Mouse (Mus musculus) intestine, embryonic 14.5 days (tissue): Measurements from ENCODE around the gene Tshz2. TPM values are rescaled to one million over a fixed set of nuclear protein-coding genes. Genes with fewer than 3 reads are reported as not detected.

ENCODE experiments used
- ATAC-seq: fragments of 200-750 bp; cut with Nextera tagmentation; replicated peaks from 2 replicates; pipeline ENCODE4 v1.8.0; 2017; ENCODE audit warnings: low read depth, moderate number of reproducible peaks, moderate TSS enrichment, moderate library complexity; ENCODE audit not compliant: low FRiP score, low TSS enrichment
- DNase-seq: peaks from one replicate; pipeline ENCODE4 v3.0.0-alpha.2; 2018; ENCODE audit warnings: low spot score
- H3K27ac ChIP-seq: fragments of 300-500 bp; sonication (generic); 2 replicates; pipeline ENCODE4 v1.5.1; 2014; ENCODE audit warnings: low read depth, mild to moderate bottlenecking, control low read depth
- H3K27me3 ChIP-seq: fragments of 300-500 bp; sonication (generic); replicated peaks from 2 replicates; pipeline ENCODE4 v1.6.1; 2014; ENCODE audit warnings: low read length, control low read depth; ENCODE audit not compliant: control insufficient read depth, insufficient read depth
- H3K36me3 ChIP-seq: fragments of 300-500 bp; sonication (generic); 2 replicates; pipeline ENCODE4 v1.6.1; 2014; ENCODE audit warnings: low read length, control low read depth; ENCODE audit not compliant: control insufficient read depth, insufficient read depth
- H3K4me1 ChIP-seq: fragments of 300-500 bp; sonication (generic); replicated peaks from 2 replicates; pipeline ENCODE4 v1.6.1; 2014; ENCODE audit warnings: low read length, control low read depth, mixed read lengths; ENCODE audit not compliant: control insufficient read depth, insufficient read depth
- H3K4me2 ChIP-seq: fragments of 300-500 bp; sonication (generic); 2 replicates; pipeline ENCODE4 v1.6.1; 2014; ENCODE audit warnings: low read length
- H3K4me3 ChIP-seq: fragments of 300-500 bp; sonication (generic); 2 replicates; pipeline ENCODE4 v1.5.1; 2014; ENCODE audit warnings: low read depth, low read length, control low read depth, mixed read lengths
- H3K9ac ChIP-seq: fragments of 300-500 bp; sonication (generic); 2 replicates; pipeline ENCODE4 v1.6.1; 2014; ENCODE audit warnings: mild to moderate bottlenecking, low read length
- H3K9me3 ChIP-seq: fragments of 300-500 bp; sonication (generic); 2 replicates; pipeline ENCODE4 v1.6.1; 2016; ENCODE audit warnings: low read length, control low read depth; ENCODE audit not compliant: control insufficient read depth
- WGBS: fragments of 180-500 bp; shearing (Covaris S2); extraction: QIAGEN DNeasy Blood & Tissue Kit; methylation state at CpG from one replicate; pipeline ENCODE4 v1.1.7; 2014; 5-methylcytosine and 5-hydroxymethylcytosine counted together
- polyA plus RNA-seq: library from polyadenylated mRNA; unstranded; fragments of >200 nt; fragmentation: Nextera tagmentation; extraction: Ambion mirVana; gene quantifications from 2 replicates; pipeline ENCODE4 v1.2.1, GENCODE M21; 2014

Tshz2 gene
- polyA plus RNA-seq, 1 experiment from 2014 or later, result 20.3 TPM

DNA sequence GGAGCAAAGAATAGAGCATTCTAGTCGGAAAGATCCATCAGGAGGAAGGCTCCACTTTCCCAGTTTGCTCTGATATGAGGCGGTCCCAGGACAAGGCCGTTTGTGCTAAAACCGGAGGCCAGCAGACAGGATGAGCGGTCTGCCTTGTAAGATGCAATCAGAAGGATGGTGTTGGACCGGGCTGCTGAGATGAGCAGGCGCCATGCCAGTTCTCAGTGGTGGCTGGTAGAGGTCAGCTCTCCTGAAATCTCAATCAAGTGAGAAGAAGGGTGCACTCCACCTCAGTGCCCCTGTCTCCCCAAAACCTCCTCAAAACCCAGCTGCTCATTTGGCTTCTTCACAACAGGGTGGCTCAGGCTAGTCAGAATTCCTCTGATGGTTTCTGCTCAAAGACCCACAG is 358.2 kb downstream of the Tshz2 start:
- Histone ChIP-seq H3K36me3 (no peaks in the 10 kb centered on the region), H3K4me2 (no peak overlapping the region), H3K9me3 (no peaks in the 10 kb centered on the region), H3K4me3 (no peak overlapping the region), H3K4me1 (peaks cover 9% of the 10 kb centered on the region), H3K27ac (no peak overlapping the region), H3K9ac (no peak overlapping the region), H3K27me3 (no peaks in the 10 kb centered on the region)
- no peak for ATAC-seq
- DNase-seq, result no peak
- 93% methylated on average over 7 of the region's 7 CpGs for WGBS

DNA sequence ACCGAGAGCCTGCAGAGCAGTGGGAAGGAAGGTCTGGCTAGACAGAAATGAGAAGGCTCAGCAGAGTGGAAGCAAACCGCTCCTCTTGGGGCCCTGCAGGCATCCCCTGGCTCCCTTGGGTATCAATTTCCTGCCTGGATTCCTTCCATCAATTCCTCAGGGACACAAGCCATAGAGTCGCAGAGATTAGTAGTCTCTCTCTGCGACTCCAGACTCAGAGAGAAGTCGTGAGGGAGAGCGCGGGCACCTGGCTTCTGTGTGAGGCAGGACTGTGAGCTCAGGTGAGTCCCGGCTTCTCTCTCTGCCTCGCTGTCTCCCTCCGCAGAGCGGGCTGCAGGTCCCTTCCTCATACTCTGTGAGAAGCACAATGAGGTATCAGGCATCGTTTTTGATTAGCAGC is 363.2 kb downstream of the Tshz2 start:
- 0 out of 2 replicates have a peak, but pooled peaks have one; percentile 20 for ATAC-seq
- H3K4me3 ChIP-seq, result no peak overlapping the region
- H3K27ac ChIP-seq, result peak overlapping the region; percentile 48
- WGBS, result 21% methylated on average over 12 of the region's 12 CpGs
- no peaks in the 10 kb centered on the region for H3K36me3 ChIP-seq
- H3K4me2 ChIP-seq, result peak overlapping the region; percentile 28
- no peaks in the 10 kb centered on the region for H3K9me3 ChIP-seq
- no peaks in the 10 kb centered on the region for H3K27me3 ChIP-seq
- DNase-seq, result peak; percentile 66
- peaks cover 44% of the 10 kb centered on the region for H3K4me1 ChIP-seq
- H3K9ac ChIP-seq, result no peak overlapping the region

DNA sequence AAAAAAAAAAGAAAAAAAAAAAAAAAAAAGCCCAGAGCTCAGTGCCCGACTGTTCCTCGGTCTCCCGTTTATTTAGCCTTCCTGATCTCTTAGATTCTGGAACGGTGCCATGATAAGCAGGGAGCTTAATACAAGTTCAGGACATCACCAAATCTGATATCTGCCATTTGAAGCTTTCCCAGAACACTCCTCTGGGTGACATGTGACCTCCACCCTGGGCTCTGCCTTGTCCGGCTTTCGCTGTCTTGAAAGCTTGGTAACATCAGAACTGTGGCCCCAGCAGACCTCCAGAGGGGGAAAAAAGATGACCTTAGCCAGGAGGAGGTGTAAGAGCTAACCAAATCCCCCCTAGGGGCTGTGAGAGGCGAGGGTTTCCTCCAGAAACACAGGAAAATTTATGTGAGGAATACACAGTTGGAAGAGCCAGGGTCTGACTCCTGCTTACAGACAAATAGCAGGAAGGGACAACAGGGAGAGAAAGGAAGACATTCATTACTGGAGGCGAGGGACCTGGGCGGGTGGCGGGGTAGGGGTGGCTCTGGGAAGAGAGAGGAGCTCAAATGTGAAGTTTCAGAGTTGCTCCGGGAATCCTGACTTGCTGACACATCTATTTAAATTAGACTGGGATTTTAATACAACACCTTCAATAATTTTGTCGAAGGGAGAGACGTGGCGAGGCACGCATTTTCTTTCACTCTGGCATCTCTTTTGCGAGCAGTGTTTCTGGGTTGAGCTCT is 363.9 kb downstream of the Tshz2 start:
- Histone ChIP-seq H3K4me2 (peak overlapping the region; percentile 28), H3K4me1 (peaks cover 44% of the 10 kb centered on the region), H3K27me3 (no peaks in the 10 kb centered on the region), H3K4me3 (no peak overlapping the region), H3K9ac (no peak overlapping the region), H3K9me3 (no peaks in the 10 kb centered on the region), H3K27ac (peak overlapping the region; percentile 48), H3K36me3 (no peaks in the 10 kb centered on the region)
- ATAC-seq, result no peak
- DNase-seq, result peak; percentile 56
- 26% methylated on average over 16 of the region's 16 CpGs for WGBS

DNA sequence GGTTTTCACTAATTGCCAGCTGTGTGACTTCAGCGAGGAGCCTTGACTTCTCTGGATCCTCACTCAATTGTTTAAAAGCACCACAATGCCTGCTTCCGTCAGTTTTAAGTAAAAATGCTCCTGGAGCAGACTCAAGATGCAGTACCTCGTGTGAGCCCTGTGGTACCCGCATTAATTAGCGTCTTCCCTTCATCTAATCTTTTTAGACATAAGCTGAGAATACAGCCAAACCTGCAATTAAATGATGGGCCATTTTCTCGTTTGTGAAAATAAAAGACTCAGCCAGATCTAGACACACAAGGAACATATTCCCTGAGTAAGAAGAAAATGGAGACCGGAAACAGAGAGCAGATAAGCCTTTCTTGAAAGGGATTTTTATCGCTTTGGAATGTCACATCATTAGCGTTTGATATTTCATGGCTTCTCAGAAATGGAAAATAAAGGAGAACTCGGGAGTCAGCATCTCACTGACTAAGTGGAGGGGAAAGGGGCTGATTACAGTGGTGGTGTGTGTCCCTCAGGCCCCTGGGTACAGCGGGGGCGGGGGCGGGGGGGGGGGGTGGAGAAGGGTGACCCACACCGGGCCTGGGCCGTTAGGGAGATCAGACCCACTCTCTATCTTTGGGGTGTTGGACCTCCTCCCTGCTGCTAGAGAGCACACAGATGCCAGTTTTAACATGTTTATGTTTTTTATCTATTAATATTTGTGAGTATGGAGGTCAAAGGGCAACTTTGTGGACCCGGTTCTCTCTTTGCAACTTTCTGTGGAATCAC is 364.6 kb downstream of the Tshz2 start:
- Histone ChIP-seq H3K9me3 (no peaks in the 10 kb centered on the region), H3K4me3 (no peak overlapping the region), H3K9ac (no peak overlapping the region), H3K4me1 (peaks cover 44% of the 10 kb centered on the region), H3K27ac (peak overlapping the region; percentile 48; the same call in 1 of the 2 replicates), H3K27me3 (no peaks in the 10 kb centered on the region), H3K4me2 (no peak overlapping the region), H3K36me3 (no peaks in the 10 kb centered on the region)
- 54% methylated on average over 16 of the region's 16 CpGs for WGBS
- ATAC-seq, result no peak
- DNase-seq, result no peak

DNA sequence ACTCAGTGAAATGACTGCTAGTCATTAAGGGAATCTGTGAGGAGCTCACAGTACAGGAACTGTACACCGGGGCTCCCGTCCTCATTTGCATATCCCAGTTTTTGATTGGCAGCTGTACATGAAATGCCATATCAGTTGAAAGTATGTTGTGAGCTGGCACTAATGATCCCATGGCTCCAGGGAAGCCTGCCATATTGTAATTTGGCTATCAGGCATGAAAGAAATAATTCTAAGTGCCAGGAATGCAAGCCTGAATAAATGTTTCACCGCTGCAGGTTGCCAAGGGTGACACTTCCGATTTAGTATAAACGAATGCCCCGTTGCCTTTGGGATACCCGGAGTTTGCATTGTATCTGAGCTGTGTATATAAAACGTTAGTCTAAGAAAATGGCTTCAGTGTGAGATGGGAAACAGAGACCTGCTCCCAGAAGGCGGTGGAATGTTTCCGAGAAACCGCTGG is 366.1 kb downstream of the Tshz2 start:
- WGBS, result 26% methylated on average over 11 of the region's 11 CpGs
- ATAC-seq (no peak), DNase-seq (no peak)
- Histone ChIP-seq H3K9me3 (no peaks in the 10 kb centered on the region), H3K27me3 (no peaks in the 10 kb centered on the region), H3K4me2 (no peak overlapping the region), H3K4me1 (peaks cover 50% of the 10 kb centered on the region), H3K9ac (no peak overlapping the region), H3K4me3 (no peak overlapping the region), H3K36me3 (no peaks in the 10 kb centered on the region), H3K27ac (peak overlapping the region; percentile 11)

DNA sequence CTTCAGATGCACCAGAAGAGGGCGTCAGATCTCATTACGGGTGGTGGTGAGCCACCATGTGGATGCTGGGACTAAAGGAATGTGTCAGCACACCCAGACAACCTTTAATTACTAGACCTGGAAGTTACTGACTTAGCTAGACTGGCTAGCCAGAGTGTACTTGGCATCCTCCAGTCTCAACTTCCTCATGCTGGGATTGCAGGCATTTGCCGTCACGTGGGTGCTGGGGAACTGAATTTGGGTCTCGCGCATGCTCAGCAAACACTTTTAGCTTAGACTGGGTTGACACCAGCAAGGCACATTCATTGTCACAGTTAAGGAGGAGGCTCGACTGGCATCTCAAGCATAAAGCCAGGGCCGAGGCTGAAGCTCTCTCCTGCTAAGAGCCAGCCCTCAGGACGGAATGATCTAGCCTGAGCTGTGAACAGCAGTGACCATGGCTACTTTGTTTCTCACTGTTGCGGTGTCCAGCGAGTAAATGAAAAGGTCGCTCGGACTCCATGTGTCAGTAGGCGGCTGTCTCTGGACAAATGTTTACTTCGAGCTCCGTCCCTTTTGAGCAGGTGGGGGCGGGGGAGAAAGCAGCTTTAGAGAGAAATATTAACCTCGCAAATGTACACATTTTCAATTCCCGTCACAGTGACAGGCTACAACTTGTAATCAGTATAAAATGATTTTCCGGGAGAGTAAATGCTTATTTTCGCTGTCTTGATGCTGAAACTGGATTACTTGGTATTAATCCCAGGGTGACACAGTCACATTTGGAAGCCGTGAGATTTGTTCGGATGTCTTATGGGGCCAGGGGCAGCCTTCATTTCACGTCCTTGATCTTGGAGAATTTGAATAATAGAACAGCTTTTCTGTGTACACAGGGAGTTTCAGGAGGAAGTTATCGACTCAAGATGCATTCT is 370.0 kb downstream of the Tshz2 start:
- H3K27ac ChIP-seq, result 0 out of 2 replicates have a peak overlapping the region, but pooled peaks have one; percentile 43
- WGBS, result 37% methylated on average over 25 of the region's 25 CpGs
- peak; percentile 66 for DNase-seq

DNA sequence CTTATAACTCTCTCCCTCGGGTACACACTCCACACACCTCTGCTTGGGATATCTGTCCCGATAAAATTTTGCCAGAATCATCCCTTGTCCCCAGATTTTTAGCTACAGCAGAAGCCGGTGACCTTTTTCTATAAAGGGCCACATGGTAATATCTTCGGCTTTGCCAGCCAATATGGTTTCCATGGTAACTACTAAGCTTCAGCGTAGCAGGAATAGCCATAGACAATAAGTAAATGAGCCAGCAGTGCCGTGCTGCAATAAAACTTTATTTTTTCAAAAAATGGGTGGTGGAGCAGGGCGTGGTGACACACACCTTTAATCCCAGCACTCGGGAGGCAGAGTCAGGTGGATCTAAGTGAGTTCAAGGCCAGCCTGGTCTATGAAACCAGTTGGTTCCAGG is 370.9 kb downstream of the Tshz2 start:
- H3K36me3 ChIP-seq, result no peaks in the 10 kb centered on the region
- no peak overlapping the region for H3K4me2 ChIP-seq
- no peak overlapping the region for H3K27ac ChIP-seq

More for the DNA sequence above, 370.0 kb downstream of the Tshz2 start:
- Histone ChIP-seq H3K4me2 (peak overlapping the region; percentile 42), H3K27me3 (no peaks in the 10 kb centered on the region), H3K9ac (0 out of 2 replicates have a peak overlapping the region, but pooled peaks have one; percentile 25), H3K36me3 (no peaks in the 10 kb centered on the region), H3K4me3 (peak overlapping the region; percentile 13; the same call in 1 of the 2 replicates), H3K9me3 (0 out of 2 replicates have a peak, but pooled peaks cover under 1% of the 10 kb centered on the region), H3K4me1 (peaks cover 23% of the 10 kb centered on the region)
- no peak; the same call in 1 of the 2 replicates for ATAC-seq

DNA sequence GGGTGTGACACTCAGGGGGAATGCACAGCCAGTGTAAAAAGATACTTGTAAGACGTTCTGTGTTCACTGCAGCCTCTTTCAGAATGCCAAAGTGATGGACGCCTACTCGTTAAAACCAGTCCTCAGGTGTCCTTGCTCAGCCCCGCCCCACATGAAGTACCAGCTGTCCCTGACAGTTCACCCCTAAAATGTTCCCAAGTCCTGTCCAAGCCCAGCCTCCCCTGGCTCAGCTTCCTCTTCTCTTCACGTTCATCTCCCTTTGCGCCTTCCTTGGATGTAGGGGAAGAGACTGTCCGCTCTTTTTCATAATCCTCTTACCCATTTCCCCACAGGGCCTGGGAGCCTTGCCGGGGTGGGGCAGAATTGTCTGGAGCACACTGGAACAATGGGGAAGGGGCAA is 374.0 kb downstream of the Tshz2 start:
- Histone ChIP-seq H3K36me3 (no peaks in the 10 kb centered on the region), H3K4me3 (no peak overlapping the region), H3K27ac (peak overlapping the region; percentile 11; the same call in 1 of the 2 replicates), H3K4me1 (peaks cover 6% of the 10 kb centered on the region), H3K4me2 (no peak overlapping the region), H3K9me3 (0 out of 2 replicates have a peak, but pooled peaks cover 9% of the 10 kb centered on the region), H3K9ac (no peak overlapping the region), H3K27me3 (no peaks in the 10 kb centered on the region)
- ATAC-seq, result no peak
- DNase-seq, result no peak
- WGBS, result 82% methylated on average over 8 of the region's 8 CpGs

More for the DNA sequence above, 370.9 kb downstream of the Tshz2 start:
- DNase-seq (no peak), ATAC-seq (no peak)
- Histone ChIP-seq H3K27me3 (no peaks in the 10 kb centered on the region), H3K9ac (no peak overlapping the region), H3K9me3 (0 out of 2 replicates have a peak, but pooled peaks cover 9% of the 10 kb centered on the region), H3K4me3 (no peak overlapping the region), H3K4me1 (peaks cover 16% of the 10 kb centered on the region)
- WGBS, result 77% methylated on average over 8 of the region's 8 CpGs
